Mouse (Mus musculus) layer of hippocampus, postnatal 10 days (tissue): Measurements from ENCODE around the gene Olfr1079. TPM values are rescaled to one million over a fixed set of nuclear protein-coding genes. Genes with fewer than 3 reads are reported as not detected.
"Not testable (repeated sequence)": the region's sequence is repeated elsewhere in the genome, so short reads cannot be mapped to it uniquely, and the experiment has no call there.

Experiments used
- DNase-seq, 2 experiments: peaks; one replicate each; pipeline ENCODE4 v3.0.0; 2021; ENCODE audit warnings: low spot score in 2 of 2
- long read RNA-seq: library from polyadenylated mRNA; stranded (forward); transcript quantifications from one replicate; pipeline ENCODE4 v2.0.0, GENCODE M21; 2023
- total RNA-seq, 2 experiments: library from RNA; stranded (reverse); gene quantifications; 2 replicates each; pipeline ENCODE4 v1.2.3; 2021

Olfr1079 gene
- total RNA-seq: not detected
- long read RNA-seq: 0 reads

DNA sequence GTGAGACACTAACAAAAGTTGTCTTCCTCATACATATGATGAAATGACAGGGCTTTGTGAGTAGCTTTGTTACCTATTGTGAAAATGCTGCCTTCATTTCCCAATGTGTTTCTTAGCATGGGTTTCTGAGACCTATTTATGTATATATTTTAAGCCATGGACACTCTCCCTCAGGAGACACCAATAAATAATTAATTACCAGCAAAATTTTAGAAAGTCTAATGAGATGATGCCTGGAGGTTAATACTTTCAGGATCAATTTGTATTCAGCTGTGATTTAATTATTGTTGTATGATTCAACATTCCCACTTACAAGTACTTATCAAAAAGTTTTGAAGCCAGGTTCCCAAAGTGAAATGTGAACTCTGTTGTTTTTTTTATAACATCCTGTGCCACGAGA, at the start of gene Olfr1079:
TSS of gene Olfr1079 (minus strand) at position 101 of the 400 bp plus-strand sequence.
- no peak for DNase-seq

DNA sequence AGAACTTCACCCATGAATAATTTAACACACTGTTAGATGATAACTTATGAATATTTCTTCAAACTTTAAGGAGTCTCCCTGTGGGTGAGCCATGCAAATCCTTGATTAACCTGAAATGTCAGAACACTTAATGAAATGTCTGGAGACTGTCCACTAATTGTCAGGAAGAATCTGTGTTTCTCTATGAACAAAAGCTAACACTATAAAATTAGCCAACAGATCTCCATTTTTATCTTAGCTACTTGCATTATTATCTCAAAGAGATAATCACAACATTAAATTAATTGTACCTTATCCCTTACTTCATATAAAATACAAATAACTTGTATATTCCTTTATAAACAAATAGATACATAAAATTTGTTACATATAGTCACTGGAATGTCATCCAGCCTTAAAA, 15.9 kb upstream of the Olfr1079 start, which contains the start of gene Olfr1080:
TSS of gene Olfr1080 (minus strand) at position 101 of the 400 bp plus-strand sequence.
- DNase-seq: not testable (repeated sequence)

DNA sequence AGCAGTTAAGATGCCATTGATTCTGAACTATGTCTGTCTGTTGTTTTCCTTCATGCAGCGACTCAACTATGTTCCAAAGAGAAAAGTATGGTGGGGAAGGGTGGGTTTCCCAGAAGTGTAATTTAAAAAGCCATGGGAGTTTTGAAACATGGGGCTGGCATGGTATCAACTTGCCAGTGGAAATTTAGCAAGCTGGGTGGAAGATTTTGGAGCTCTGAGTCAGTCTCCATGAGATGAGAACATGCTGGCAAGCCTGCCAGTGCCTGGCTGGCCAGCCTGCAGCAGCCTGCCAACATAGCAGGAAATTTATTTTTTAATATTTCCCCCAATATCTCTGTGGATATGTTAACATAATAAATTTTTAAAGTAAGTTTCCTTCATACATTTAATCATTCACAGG, 11.3 kb downstream of the Olfr1079 start:
- peak; percentile 5 to 20 for DNase-seq

DNA sequence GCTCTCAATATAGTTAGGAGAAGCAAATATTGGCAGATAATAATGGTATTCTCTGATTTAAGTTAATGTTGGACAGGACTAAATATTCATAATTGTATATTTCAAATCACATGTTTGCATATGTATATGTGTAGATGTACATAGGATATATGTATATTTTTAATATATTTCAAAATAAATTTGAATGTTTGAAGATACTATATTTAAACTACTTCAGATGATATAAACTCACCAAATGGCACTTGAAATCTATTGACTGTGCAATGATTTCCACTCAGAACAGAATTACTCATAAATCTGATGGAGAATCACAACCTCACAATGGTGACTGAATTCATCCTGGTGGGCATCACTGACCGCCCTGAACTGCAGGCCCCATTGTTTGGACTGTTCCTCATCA, 34.1 kb downstream of the Olfr1079 start, which contains the start of gene Olfr1076:
TSS of gene Olfr1076 (plus strand) at position 301 of the 400 bp plus-strand sequence.
- DNase-seq: no peak

- DNase-seq: no peak
Measured at GRCm38 (mm10) chr2:86487286-86487685, 55.0 kb downstream of the Olfr1079 start, which contains the start of gene Olfr228. Olfr228 (minus strand) TSS chr2:86487386.

Other genes with a start within 250 kb of the Olfr1079 start
- not detected for gene Olfr1053, start 227.2 kb downstream of the Olfr1079 start, total RNA-seq
- not detected for gene Olfr1054, start 207.0 kb downstream of the Olfr1079 start, total RNA-seq
- not detected for gene Olfr1055, start 192.2 kb downstream of the Olfr1079 start, total RNA-seq
- gene Olfr1056, start 180.0 kb downstream of the Olfr1079 start, total RNA-seq: not detected
- not detected for gene Olfr1057, start 164.1 kb downstream of the Olfr1079 start, total RNA-seq
- not detected for gene Olfr1058, start 153.9 kb downstream of the Olfr1079 start, total RNA-seq
- gene Olfr1061, start 128.4 kb downstream of the Olfr1079 start, total RNA-seq: not detected
- gene Olfr1062, start 115.7 kb downstream of the Olfr1079 start, total RNA-seq: not detected
- not detected for gene Olfr1065, start 91.9 kb downstream of the Olfr1079 start, total RNA-seq
- gene Olfr1066, start 86.2 kb downstream of the Olfr1079 start, total RNA-seq: not detected
- not detected for gene Olfr228, start 55.1 kb downstream of the Olfr1079 start, total RNA-seq
- gene Olfr1076, start 34.0 kb downstream of the Olfr1079 start, total RNA-seq: not detected
- gene Olfr1080, start 15.8 kb upstream of the Olfr1079 start, total RNA-seq: not detected
- not detected for gene Olfr1082, start 56.5 kb upstream of the Olfr1079 start, total RNA-seq
- not detected for gene Olfr1084, start 97.2 kb upstream of the Olfr1079 start, total RNA-seq
- not detected for gene Olfr1085, start 119.5 kb upstream of the Olfr1079 start, total RNA-seq
- gene Olfr1086, start 137.6 kb upstream of the Olfr1079 start, total RNA-seq: not detected
- not detected for gene Olfr1087, start 155.9 kb upstream of the Olfr1079 start, total RNA-seq
- not detected for gene Olfr1089, start 191.2 kb upstream of the Olfr1079 start, total RNA-seq
- gene Olfr1090, start 216.5 kb upstream of the Olfr1079 start, total RNA-seq: not detected
- not detected for gene Olfr1093, start 240.0 kb upstream of the Olfr1079 start, total RNA-seq